Mouse (Mus musculus): Measurements from ENCODE around the gene Ercc2. TPM values are rescaled to one million over a fixed set of nuclear protein-coding genes. Genes with fewer than 3 reads are reported as not detected.

Gene Ercc2
- polyA plus RNA-seq, 1 experiment from 2014 or later = 17.4 TPM

GRCm38 (mm10) chr7:19342481-19343027 is 39.3 kb upstream of the Ercc2 start:
- no peak for ATAC-seq (ENCODE audit: low read depth)
- H3K4me1 ChIP-seq (replicated peaks; ENCODE audit: control insufficient read depth, insufficient read depth, low read length) = peaks cover 31% of the 10 kb centered on the region
- peak overlapping the region; percentile 55 for H3K4me3 ChIP-seq (ENCODE audit: low read length)
- H3K4me2 ChIP-seq (ENCODE audit: low read depth, low read length) = peak overlapping the region; percentile 94
- H3K36me3 ChIP-seq (ENCODE audit: control insufficient read depth, insufficient read depth, low read length) = no peaks in the 10 kb centered on the region
- H3K27me3 ChIP-seq (ENCODE audit: control insufficient read depth, insufficient read depth, low read depth, low read length) = peaks cover 11% of the 10 kb centered on the region
- peak overlapping the region; percentile 45; the same call in 1 of the 2 replicates for H3K27ac ChIP-seq (ENCODE audit: low read length)
- H3K9me3 ChIP-seq (ENCODE audit: control insufficient read depth, low read length) = no peaks in the 10 kb centered on the region
- peak overlapping the region; percentile 67 for H3K9ac ChIP-seq (ENCODE audit: low read length)
- WGBS = 0% methylated on average over 27 of the region's 27 CpGs

- Histone ChIP-seq H3K4me3 (ENCODE audit: low read length) (no peak overlapping the region), H3K4me2 (ENCODE audit: low read depth, low read length) (peak overlapping the region; percentile 94; the same call in 1 of the 2 replicates), H3K9ac (ENCODE audit: low read length) (no peak overlapping the region), H3K27ac (ENCODE audit: low read length) (no peak overlapping the region), H3K4me1 (replicated peaks; ENCODE audit: control insufficient read depth, insufficient read depth, low read length) (peaks cover 31% of the 10 kb centered on the region), H3K9me3 (ENCODE audit: control insufficient read depth, low read length) (no peaks in the 10 kb centered on the region), H3K27me3 (ENCODE audit: control insufficient read depth, insufficient read depth, low read depth, low read length) (peaks cover 11% of the 10 kb centered on the region), H3K36me3 (ENCODE audit: control insufficient read depth, insufficient read depth, low read length) (peaks cover under 1% of the 10 kb centered on the region; the same call in 1 of the 2 replicates)
- WGBS = 1% methylated on average over 11 of the region's 11 CpGs
- ATAC-seq (ENCODE audit: low read depth) = no peak
Measured at GRCm38 (mm10) chr7:19343210-19343808, 38.5 kb upstream of the Ercc2 start.

- H3K9ac ChIP-seq (ENCODE audit: low read length) = peak within 1 kb of the TSS; percentile 86
- H3K4me2 ChIP-seq (ENCODE audit: low read depth, low read length) = peak within 1 kb of the TSS; percentile 91
- H3K4me3 ChIP-seq (ENCODE audit: low read length) = peak within 1 kb of the TSS; percentile 87
- H3K36me3 ChIP-seq (ENCODE audit: control insufficient read depth, insufficient read depth, low read length) = peaks cover 9% of the 10 kb centered on the region; the same call in 1 of the 2 replicates
- no peak for ATAC-seq (ENCODE audit: low read depth)
- H3K4me1 ChIP-seq (replicated peaks; ENCODE audit: control insufficient read depth, insufficient read depth, low read length) = peaks cover 28% of the 10 kb centered on the region
- WGBS = 19% methylated on average over 12 of the region's 12 CpGs
- no peaks in the 10 kb centered on the region for H3K9me3 ChIP-seq (ENCODE audit: control insufficient read depth, low read length)
- H3K27me3 ChIP-seq (ENCODE audit: control insufficient read depth, insufficient read depth, low read depth, low read length) = peaks cover 11% of the 10 kb centered on the region
- H3K27ac ChIP-seq (ENCODE audit: low read length) = peak within 1 kb of the TSS; percentile 94
Measured at GRCm38 (mm10) chr7:19344237-19344847, 37.5 kb upstream of the Ercc2 start, which contains the start of gene Ercc1. Gene Ercc1 (plus strand): TSS chr7:19344778.

- Histone ChIP-seq H3K4me2 (ENCODE audit: low read depth, low read length) (peak overlapping the region; percentile 91), H3K27ac (ENCODE audit: low read length) (peak overlapping the region; percentile 94), H3K27me3 (ENCODE audit: control insufficient read depth, insufficient read depth, low read depth, low read length) (peaks cover 11% of the 10 kb centered on the region), H3K4me1 (replicated peaks; ENCODE audit: control insufficient read depth, insufficient read depth, low read length) (peaks cover 28% of the 10 kb centered on the region), H3K36me3 (ENCODE audit: control insufficient read depth, insufficient read depth, low read length) (peaks cover 9% of the 10 kb centered on the region; the same call in 1 of the 2 replicates), H3K4me3 (ENCODE audit: low read length) (peak overlapping the region; percentile 87), H3K9ac (ENCODE audit: low read length) (peak overlapping the region; percentile 86), H3K9me3 (ENCODE audit: control insufficient read depth, low read length) (no peaks in the 10 kb centered on the region)
- ATAC-seq (ENCODE audit: low read depth) = peak; percentile 93
- 0% methylated on average over 31 of the region's 31 CpGs for WGBS
Measured at GRCm38 (mm10) chr7:19344938-19345471, 36.8 kb upstream of the Ercc2 start.

- 81% methylated on average over 13 of the region's 13 CpGs for WGBS
- no peaks in the 10 kb centered on the region for H3K27me3 ChIP-seq (ENCODE audit: control insufficient read depth, insufficient read depth, low read depth, low read length)
Measured at GRCm38 (mm10) chr7:19349188-19349915, 32.5 kb upstream of the Ercc2 start.

GRCm38 (mm10) chr7:19350221-19350620 is 31.6 kb upstream of the Ercc2 start:
- 95% methylated on average over 8 of the region's 8 CpGs for WGBS
- H3K36me3 ChIP-seq (ENCODE audit: control insufficient read depth, insufficient read depth, low read length) = peaks cover 24% of the 10 kb centered on the region
- H3K4me1 ChIP-seq (replicated peaks; ENCODE audit: control insufficient read depth, insufficient read depth, low read length) = peaks cover 5% of the 10 kb centered on the region
- no peaks in the 10 kb centered on the region for H3K9me3 ChIP-seq (ENCODE audit: control insufficient read depth, low read length)
- no peak overlapping the region for H3K9ac ChIP-seq (ENCODE audit: low read length)
- no peak for ATAC-seq (ENCODE audit: low read depth)
- H3K4me3 ChIP-seq (ENCODE audit: low read length) = no peak overlapping the region
- no peak overlapping the region for H3K27ac ChIP-seq (ENCODE audit: low read length)
- no peaks in the 10 kb centered on the region for H3K27me3 ChIP-seq (ENCODE audit: control insufficient read depth, insufficient read depth, low read depth, low read length)
- H3K4me2 ChIP-seq (ENCODE audit: low read depth, low read length) = no peak overlapping the region

More at GRCm38 (mm10) chr7:19349188-19349915, 32.5 kb upstream of the Ercc2 start:
- Histone ChIP-seq H3K9ac (ENCODE audit: low read length) (no peak overlapping the region), H3K4me3 (ENCODE audit: low read length) (no peak overlapping the region), H3K4me2 (ENCODE audit: low read depth, low read length) (no peak overlapping the region), H3K9me3 (ENCODE audit: control insufficient read depth, low read length) (no peaks in the 10 kb centered on the region), H3K4me1 (replicated peaks; ENCODE audit: control insufficient read depth, insufficient read depth, low read length) (peaks cover 9% of the 10 kb centered on the region), H3K36me3 (ENCODE audit: control insufficient read depth, insufficient read depth, low read length) (peaks cover 24% of the 10 kb centered on the region), H3K27ac (ENCODE audit: low read length) (no peak overlapping the region)
- ATAC-seq (ENCODE audit: low read depth) = no peak

- Histone ChIP-seq H3K9ac (ENCODE audit: low read length) (no peak overlapping the region), H3K27me3 (ENCODE audit: control insufficient read depth, insufficient read depth, low read depth, low read length) (no peaks in the 10 kb centered on the region), H3K36me3 (ENCODE audit: control insufficient read depth, insufficient read depth, low read length) (peaks cover 18% of the 10 kb centered on the region), H3K27ac (ENCODE audit: low read length) (no peak overlapping the region), H3K4me1 (replicated peaks; ENCODE audit: control insufficient read depth, insufficient read depth, low read length) (peaks cover 2% of the 10 kb centered on the region; the same call in 1 of the 2 replicates), H3K4me3 (ENCODE audit: low read length) (no peak overlapping the region), H3K4me2 (ENCODE audit: low read depth, low read length) (no peak overlapping the region), H3K9me3 (ENCODE audit: control insufficient read depth, low read length) (no peaks in the 10 kb centered on the region)
- 87% methylated on average over 5 of the region's 5 CpGs for WGBS
- ATAC-seq (ENCODE audit: low read depth) = no peak
Measured at GRCm38 (mm10) chr7:19354991-19355390, 26.8 kb upstream of the Ercc2 start.

GRCm38 (mm10) chr7:19356311-19356710 is 25.5 kb upstream of the Ercc2 start:
- no peak for ATAC-seq (ENCODE audit: low read depth)
- WGBS = 75% methylated on average over 10 of the region's 10 CpGs

More at GRCm38 (mm10) chr7:19356311-19356710, 25.5 kb upstream of the Ercc2 start:
- Histone ChIP-seq H3K27ac (ENCODE audit: low read length) (no peak overlapping the region), H3K4me1 (replicated peaks; ENCODE audit: control insufficient read depth, insufficient read depth, low read length) (peaks cover 3% of the 10 kb centered on the region), H3K27me3 (ENCODE audit: control insufficient read depth, insufficient read depth, low read depth, low read length) (no peaks in the 10 kb centered on the region), H3K4me3 (ENCODE audit: low read length) (no peak overlapping the region), H3K9ac (ENCODE audit: low read length) (no peak overlapping the region), H3K4me2 (ENCODE audit: low read depth, low read length) (no peak overlapping the region), H3K36me3 (ENCODE audit: control insufficient read depth, insufficient read depth, low read length) (peaks cover 14% of the 10 kb centered on the region), H3K9me3 (ENCODE audit: control insufficient read depth, low read length) (no peaks in the 10 kb centered on the region)

Data from lung, embryonic 16.5 days (tissue).